Mouse (Mus musculus) liver, embryonic 14.5 days (tissue): ENCODE data around the gene Acsm4.

Experiments
- CTCF ChIP-seq: IDR thresholded peaks from 2 replicates; pipeline ENCODE4 v1.5.1; 2016; ENCODE audit warnings: antibody characterized with exemption, low read depth, control low read depth
- EP300 ChIP-seq: IDR thresholded peaks from 2 replicates; pipeline ENCODE4 v1.6.1; 2016; ENCODE audit warnings: antibody characterized with exemption, low read depth

DNA sequence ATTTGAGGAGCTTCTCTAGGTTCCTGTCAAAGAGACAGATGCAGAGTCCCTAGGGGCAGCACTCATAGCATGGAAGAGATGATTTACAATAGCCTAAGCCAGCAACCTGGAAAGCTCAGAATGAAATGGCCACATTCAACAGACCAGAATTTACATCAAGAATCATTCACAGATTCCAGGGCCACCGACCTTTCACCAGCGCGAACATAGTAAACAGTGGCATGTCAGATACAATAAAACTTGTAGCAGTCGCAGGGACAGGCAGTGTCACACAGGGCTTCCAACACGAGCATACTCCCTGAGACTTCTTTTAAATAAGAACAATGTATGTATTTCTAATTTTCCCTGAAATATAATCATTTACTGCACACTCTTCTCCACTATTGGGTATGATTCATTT lies 19.4 kb upstream of the Acsm4 start:
- no peak for TF ChIP-seq CTCF
- TF ChIP-seq EP300, result no peak
